Mouse (Mus musculus) kidney, adult 2 months (tissue): ENCODE measurements around the gene Etv3. TPM values are rescaled to one million over a fixed set of nuclear protein-coding genes. Genes with fewer than 3 reads are reported as not detected.

Source experiments
- DNase-seq: peaks from one replicate; pipeline ENCODE4 v3.0.0; 2021
- H3K27ac ChIP-seq: fragments of 200-500 bp; 2 replicates; pipeline ENCODE4 v1.5.1; 2012; ENCODE audit warnings: low read depth, low read length, control low read depth, inconsistent platforms; ENCODE audit not compliant: insufficient read depth
- H3K27me3 ChIP-seq: fragments of 200-500 bp; replicated peaks from 2 replicates; pipeline ENCODE4 v1.6.1; 2012; ENCODE audit warnings: mild to moderate bottlenecking, moderate library complexity, low read length, inconsistent platforms; ENCODE audit not compliant: control insufficient read depth, insufficient read depth
- H3K36me3 ChIP-seq: fragments of 200-500 bp; 2 replicates; pipeline ENCODE4 v1.6.1; 2012; ENCODE audit warnings: mild to moderate bottlenecking, moderate library complexity, low read length, inconsistent platforms; ENCODE audit not compliant: control insufficient read depth, insufficient read depth
- H3K4me1 ChIP-seq: fragments of 200-500 bp; 2 replicates; pipeline ENCODE4 v1.6.1; 2011; ENCODE audit warnings: low read length; ENCODE audit not compliant: control insufficient read depth, insufficient read depth
- H3K4me3 ChIP-seq: fragments of 200-500 bp; 2 replicates; pipeline ENCODE4 v1.5.1; 2011; ENCODE audit warnings: mild to moderate bottlenecking, low read depth, low read length, control low read depth; ENCODE audit not compliant: insufficient read depth
- CTCF ChIP-seq: fragments of 200-500 bp; conservative IDR thresholded peaks from 2 replicates; pipeline ENCODE4 v1.5.1; 2011; ENCODE audit warnings: low read depth, mild to moderate bottlenecking, control low read depth, low read length, moderate library complexity, mixed read lengths; ENCODE audit not compliant: insufficient read depth, insufficient read length
- POLR2A ChIP-seq: fragments of 200-500 bp; IDR thresholded peaks from one replicate; pipeline ENCODE4 v1.6.1; 2011; ENCODE audit warnings: low read depth, low read length, control low read depth
- WGBS: fragments of 180-500 bp; shearing (Covaris S2); methylation state at CpG from one replicate; pipeline ENCODE4 v1.1.7; 2018; 5-methylcytosine and 5-hydroxymethylcytosine counted together
- polyA plus RNA-seq: library from polyadenylated mRNA; depleted of rRNA; stranded (reverse); fragments of >200 nt; gene quantifications from 2 replicates; pipeline ENCODE4 v1.2.3, GENCODE M21; 2012

The Etv3 gene
- polyA plus RNA-seq, 1 experiment = 9.1 TPM

DNA sequence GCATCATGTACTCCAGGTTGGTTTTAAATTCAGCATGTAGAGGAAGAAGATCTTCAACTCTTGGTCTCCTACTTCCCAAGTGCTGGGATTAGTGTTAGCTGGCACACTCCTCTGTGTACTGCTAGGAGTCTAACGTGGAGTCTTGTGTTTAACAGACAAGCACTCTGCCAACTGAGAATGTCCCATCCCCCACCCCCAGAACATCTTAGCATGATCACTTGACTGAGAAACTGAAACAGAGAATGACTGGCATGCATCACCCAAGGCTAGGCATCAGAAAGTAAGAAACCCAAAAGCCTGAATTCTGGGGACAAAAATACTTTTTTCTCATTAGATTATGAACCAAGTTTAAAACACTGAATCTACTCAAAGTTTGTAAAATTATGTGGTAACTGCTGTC is 3.4 kb upstream of the Etv3 start:
- DNase-seq = no peak
- H3K4me3 ChIP-seq = no peak overlapping the region
- H3K36me3 ChIP-seq = no peaks in the 10 kb centered on the region
- no peaks in the 10 kb centered on the region for H3K27me3 ChIP-seq
- peaks cover 5% of the 10 kb centered on the region; the same call in 1 of the 2 replicates for H3K4me1 ChIP-seq
- no peak overlapping the region for H3K27ac ChIP-seq
- TF ChIP-seq POLR2A (no peak), CTCF (no peak)
- 44% methylated on average over 1 of the region's 1 CpGs for WGBS

DNA sequence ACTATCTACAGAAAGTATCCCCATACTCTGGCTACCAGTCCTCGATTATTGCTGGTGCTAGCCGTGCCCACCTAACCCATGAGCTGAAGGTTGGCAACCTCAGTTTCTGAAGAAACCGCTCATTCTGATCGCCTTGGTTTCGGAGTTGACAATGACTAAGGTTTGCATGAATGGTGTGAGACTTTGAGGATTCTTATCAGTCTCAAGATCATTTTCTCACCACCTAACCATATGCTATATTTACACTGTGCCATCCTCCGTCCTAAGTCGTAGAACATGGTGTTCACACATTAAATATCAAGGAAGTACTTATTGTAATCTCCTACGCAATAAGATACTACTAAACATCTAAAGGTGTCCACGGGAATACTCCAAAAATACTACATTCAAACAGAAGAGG is 1.5 kb upstream of the Etv3 start:
- no peaks in the 10 kb centered on the region for H3K27me3 ChIP-seq
- peaks cover 8% of the 10 kb centered on the region; the same call in 1 of the 2 replicates for H3K4me1 ChIP-seq
- no peak overlapping the region for H3K4me3 ChIP-seq
- no peak for DNase-seq
- WGBS = 93% methylated on average over 9 of the region's 9 CpGs
- H3K36me3 ChIP-seq = no peaks in the 10 kb centered on the region
- no peak overlapping the region for H3K27ac ChIP-seq
- TF ChIP-seq CTCF = no peak
- no peak for TF ChIP-seq POLR2A

DNA sequence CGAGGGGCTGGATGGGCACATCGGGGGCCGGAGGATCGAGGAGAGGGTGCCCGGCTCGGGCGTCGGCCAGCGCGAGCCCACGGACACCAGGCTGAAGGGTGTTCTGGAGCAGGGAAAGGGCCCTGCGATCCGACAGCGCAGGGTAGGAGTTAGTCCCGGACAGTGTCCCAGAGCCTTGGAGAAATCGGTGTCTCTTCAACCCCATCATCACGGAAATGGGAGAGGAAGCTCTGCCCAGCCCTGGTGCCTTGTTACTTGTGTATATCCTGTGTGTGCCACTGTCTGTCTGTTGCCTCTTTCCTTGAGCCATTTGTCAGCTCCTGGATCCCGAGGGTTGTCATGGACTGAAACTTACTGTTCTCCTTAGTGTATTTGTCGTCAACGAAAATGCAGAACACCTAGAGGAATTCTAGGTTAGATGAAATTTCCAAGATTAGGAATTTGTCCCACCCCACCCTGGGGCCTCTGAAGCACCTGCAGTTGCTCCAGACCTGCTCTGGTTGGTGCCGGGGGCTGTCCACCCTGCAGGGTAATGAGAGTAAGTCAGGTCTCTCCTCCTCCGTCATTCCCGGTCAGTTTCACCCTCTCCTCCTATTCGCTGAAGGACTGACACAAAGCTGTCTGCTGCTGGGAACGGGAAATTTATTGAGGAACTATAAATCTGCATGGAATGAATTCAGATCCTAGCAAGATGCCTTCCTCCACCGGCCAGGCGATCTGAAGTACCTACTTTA is 797 bp downstream of the Etv3 start:
- Histone ChIP-seq H3K27ac (peak overlapping the region; percentile 75), H3K27me3 (no peaks in the 10 kb centered on the region), H3K36me3 (peaks cover 2% of the 10 kb centered on the region), H3K4me1 (peaks cover 8% of the 10 kb centered on the region; the same call in 1 of the 2 replicates), H3K4me3 (peak overlapping the region; percentile 93)
- 1% methylated on average over 27 of the region's 27 CpGs for WGBS
- peak; percentile 45 for DNase-seq
- TF ChIP-seq CTCF (no peak), POLR2A (no peak)

DNA sequence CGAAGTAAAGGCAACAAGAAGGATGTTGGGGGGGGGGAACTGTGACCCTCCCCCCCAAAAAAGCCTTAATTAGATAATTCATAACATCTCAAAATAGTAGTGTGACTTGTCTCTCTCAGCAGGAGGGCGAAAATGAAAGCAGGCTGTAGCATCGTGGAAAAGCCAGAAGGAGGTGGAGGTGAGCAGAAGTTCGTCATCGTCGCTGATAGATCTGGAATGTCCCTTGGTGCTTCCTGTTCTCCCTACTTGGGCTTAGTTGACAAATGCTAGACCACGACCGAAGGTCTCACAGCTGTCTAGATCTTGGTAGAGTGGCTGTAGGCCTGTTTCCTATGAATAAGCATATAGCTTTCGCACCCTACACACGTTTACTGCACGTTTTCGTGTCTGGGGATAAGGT is 1.9 kb downstream of the Etv3 start:
- no peak for DNase-seq
- Histone ChIP-seq H3K4me1 (peaks cover 8% of the 10 kb centered on the region; the same call in 1 of the 2 replicates), H3K27ac (no peak overlapping the region), H3K27me3 (no peaks in the 10 kb centered on the region), H3K4me3 (no peak overlapping the region), H3K36me3 (peaks cover 2% of the 10 kb centered on the region)
- TF ChIP-seq CTCF = 0 out of 2 replicates have a peak, but pooled peaks have one; percentile 8
- TF ChIP-seq POLR2A = no peak
- WGBS = 71% methylated on average over 12 of the region's 12 CpGs

DNA sequence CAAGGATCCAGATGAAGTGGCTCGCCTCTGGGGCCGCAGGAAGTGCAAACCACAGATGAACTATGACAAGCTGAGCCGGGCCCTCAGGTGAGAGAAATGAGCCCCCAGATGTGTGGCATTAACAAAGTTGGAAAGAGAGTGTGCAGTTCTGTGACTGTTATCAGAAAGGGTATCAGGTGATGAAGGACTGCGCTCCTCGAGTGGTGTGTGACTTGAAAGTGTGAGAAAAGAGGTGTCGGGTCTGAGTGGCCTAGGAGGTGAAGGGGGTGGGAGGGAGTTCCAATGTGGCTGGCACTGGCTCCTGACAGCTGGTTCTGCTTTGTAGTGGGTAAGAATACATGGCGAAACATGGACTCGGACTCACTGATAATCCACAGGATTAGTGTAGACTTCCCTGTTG is 2.8 kb downstream of the Etv3 start:
- DNase-seq = no peak
- TF ChIP-seq POLR2A (no peak), CTCF (no peak)
- H3K27me3 ChIP-seq = no peaks in the 10 kb centered on the region
- H3K27ac ChIP-seq = no peak overlapping the region
- H3K4me3 ChIP-seq = no peak overlapping the region
- 84% methylated on average over 8 of the region's 8 CpGs for WGBS
- H3K4me1 ChIP-seq = peaks cover 8% of the 10 kb centered on the region; the same call in 1 of the 2 replicates
- H3K36me3 ChIP-seq = peaks cover 2% of the 10 kb centered on the region

DNA sequence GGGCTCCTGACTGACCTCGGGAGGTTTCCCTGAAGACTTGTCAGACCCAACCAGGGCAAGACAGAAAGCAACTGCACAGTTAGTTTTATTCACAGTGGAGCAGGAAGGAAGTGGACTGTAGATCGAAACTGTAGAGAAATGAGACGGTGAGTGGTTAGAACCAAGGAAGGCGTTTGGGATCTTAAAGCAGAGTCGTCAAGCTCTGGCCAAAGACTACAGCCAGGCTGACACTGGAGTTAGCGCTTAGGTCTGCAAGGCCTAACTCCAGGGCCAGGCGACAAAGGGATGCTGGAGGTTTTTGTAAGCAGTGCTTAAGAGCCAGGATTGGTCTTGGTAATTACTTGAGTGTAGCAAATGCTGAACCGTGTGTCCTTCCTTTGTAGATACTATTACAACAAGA is 3.6 kb downstream of the Etv3 start:
- H3K36me3 ChIP-seq = peaks cover 2% of the 10 kb centered on the region
- H3K27ac ChIP-seq = no peak overlapping the region
- no peak for DNase-seq

DNA sequence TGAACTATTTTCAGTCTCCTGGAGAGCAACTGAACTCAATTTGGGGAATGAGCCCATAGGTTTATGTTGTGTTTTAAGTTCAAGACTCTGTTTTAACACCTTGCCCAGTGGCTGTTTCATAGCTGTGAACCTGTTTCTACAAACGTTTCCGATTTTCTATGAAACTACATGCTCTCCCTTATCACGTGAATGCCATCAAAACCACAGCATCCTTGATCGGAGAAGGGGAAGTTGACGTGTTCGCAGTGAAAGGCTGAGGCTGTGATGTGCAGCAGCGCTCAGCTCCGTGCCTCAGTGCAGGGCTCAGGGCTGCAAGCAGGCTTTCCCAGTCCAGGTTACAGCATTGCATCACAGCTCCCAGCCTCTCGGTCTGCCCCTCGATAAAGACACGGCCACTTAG is 4.4 kb downstream of the Etv3 start:
- H3K27me3 ChIP-seq = no peaks in the 10 kb centered on the region
- H3K4me3 ChIP-seq = no peak overlapping the region
- no peak for TF ChIP-seq CTCF
- no peak for TF ChIP-seq POLR2A
- peaks cover 8% of the 10 kb centered on the region; the same call in 1 of the 2 replicates for H3K4me1 ChIP-seq
- peak; percentile 5 for DNase-seq
- peaks cover 2% of the 10 kb centered on the region for H3K36me3 ChIP-seq
- 91% methylated on average over 11 of the region's 11 CpGs for WGBS
- no peak overlapping the region for H3K27ac ChIP-seq

More for the DNA sequence above, 3.6 kb downstream of the Etv3 start:
- WGBS = 78% methylated on average over 8 of the region's 8 CpGs
- H3K4me1 ChIP-seq = peaks cover 8% of the 10 kb centered on the region; the same call in 1 of the 2 replicates
- H3K4me3 ChIP-seq = no peak overlapping the region
- TF ChIP-seq CTCF (no peak), POLR2A (no peak)
- H3K27me3 ChIP-seq = no peaks in the 10 kb centered on the region
